ENCODE assay signal across 18 mouse cellular contexts in genomic region chr11:4138964-4139363, GRCm38 (mm10).
"Had no signal": no experiment of that assay in that cellular context is flagged by ENCODE, and none has a peak within 500 bp of the region (broad histone marks: within the 10 kb centered on the region; RNA-seq: fewer than 3 reads in every experiment).

No protein-coding gene starts in this region.

- H3K9me3 ChIP-seq: midbrain, embryonic 10.5 days; midbrain, embryonic 12.5 days had no signal

- H3K27me3 ChIP-seq: midbrain, embryonic 12.5 days had no signal

- H3K9ac ChIP-seq: liver, embryonic 14.5 days; lung, embryonic 14.5 days; midbrain, embryonic 12.5 days had no signal

- H3K4me2 ChIP-seq: lung, embryonic 14.5 days; midbrain, embryonic 12.5 days had no signal

- H3K4me3 ChIP-seq: midbrain, embryonic 10.5 days; midbrain, embryonic 12.5 days; myocyte had no signal

- H3K27ac ChIP-seq: liver, embryonic 14.5 days; midbrain, embryonic 10.5 days; midbrain, embryonic 12.5 days had no signal

- ATAC-seq: midbrain, embryonic 16.5 days had no signal

- DNase-seq: lung, adult 18-20 months; lung, embryonic 14.5 days; lung, postnatal 10 days; lung, postnatal 4 days; midbrain, embryonic 14.5 days; retina, postnatal 1 day; right cerebral cortex, adult 18-20 months; right cerebral cortex, postnatal 25 days; right cerebral cortex, postnatal 4 days; spleen, adult 18-20 months; thymus, adult 2 months; thymus, postnatal 25 days; thymus, postnatal 4 days had no signal
